Mouse (Mus musculus) neural tube, embryonic 14.5 days (tissue): ENCODE results near the gene Kcnh8. TPM values are rescaled to one million over a fixed set of nuclear protein-coding genes. Genes with fewer than 3 reads are reported as not detected.

Experiments
- ATAC-seq: fragments of 200-750 bp; cut with Nextera tagmentation; 2 replicates; pipeline ENCODE4 v1.8.0; 2017; ENCODE audit warnings: low read depth, mild to moderate bottlenecking, moderate TSS enrichment, moderate library complexity
- H3K27ac ChIP-seq: fragments of 300-500 bp; sonication (generic); 2 replicates; pipeline ENCODE4 v1.5.1; 2014; ENCODE audit warnings: low read depth, mild to moderate bottlenecking, control low read depth, low read length, moderate library complexity, mixed read lengths
- H3K27me3 ChIP-seq: fragments of 300-500 bp; sonication (generic); 2 replicates; pipeline ENCODE4 v1.6.1; 2014; ENCODE audit warnings: low read length; ENCODE audit not compliant: control insufficient read depth, insufficient read depth
- H3K36me3 ChIP-seq: fragments of 300-500 bp; sonication (generic); 2 replicates; pipeline ENCODE4 v1.6.1; 2014; ENCODE audit warnings: low read length, mixed read lengths; ENCODE audit not compliant: control insufficient read depth, insufficient read depth
- H3K4me1 ChIP-seq: fragments of 300-500 bp; sonication (generic); 2 replicates; pipeline ENCODE4 v1.6.1; 2014; ENCODE audit warnings: low read length; ENCODE audit not compliant: control insufficient read depth, insufficient read depth
- H3K4me2 ChIP-seq: fragments of 300-500 bp; sonication (generic); 2 replicates; pipeline ENCODE4 v1.6.1; 2014; ENCODE audit warnings: mild to moderate bottlenecking, low read depth, low read length, control low read depth
- H3K4me3 ChIP-seq: fragments of 300-500 bp; sonication (generic); 2 replicates; pipeline ENCODE4 v1.5.1; 2014; ENCODE audit warnings: low read depth, low read length, control low read depth, mixed read lengths
- H3K9ac ChIP-seq: fragments of 300-500 bp; sonication (generic); replicated peaks from 2 replicates; pipeline ENCODE4 v1.6.1; 2014; ENCODE audit warnings: low read depth, mild to moderate bottlenecking, control low read depth, low read length, mixed read lengths
- H3K9me3 ChIP-seq: fragments of 300-500 bp; sonication (generic); 2 replicates; pipeline ENCODE4 v1.6.1; 2016; ENCODE audit warnings: low read length; ENCODE audit not compliant: control insufficient read depth
- WGBS: fragments of 180-500 bp; shearing (Covaris S2); extraction: QIAGEN DNeasy Blood & Tissue Kit; methylation state at CpG from one replicate; pipeline ENCODE4 v1.1.7; 2014; 5-methylcytosine and 5-hydroxymethylcytosine counted together
- polyA plus RNA-seq: library from polyadenylated mRNA; unstranded; fragments of >200 nt; fragmentation: Nextera tagmentation; extraction: Ambion mirVana; gene quantifications from 2 replicates; pipeline ENCODE4 v1.2.1, GENCODE M21; 2014

Kcnh8 gene
- polyA plus RNA-seq, 1 experiment from 2014 or later = 5.5 TPM

DNA sequence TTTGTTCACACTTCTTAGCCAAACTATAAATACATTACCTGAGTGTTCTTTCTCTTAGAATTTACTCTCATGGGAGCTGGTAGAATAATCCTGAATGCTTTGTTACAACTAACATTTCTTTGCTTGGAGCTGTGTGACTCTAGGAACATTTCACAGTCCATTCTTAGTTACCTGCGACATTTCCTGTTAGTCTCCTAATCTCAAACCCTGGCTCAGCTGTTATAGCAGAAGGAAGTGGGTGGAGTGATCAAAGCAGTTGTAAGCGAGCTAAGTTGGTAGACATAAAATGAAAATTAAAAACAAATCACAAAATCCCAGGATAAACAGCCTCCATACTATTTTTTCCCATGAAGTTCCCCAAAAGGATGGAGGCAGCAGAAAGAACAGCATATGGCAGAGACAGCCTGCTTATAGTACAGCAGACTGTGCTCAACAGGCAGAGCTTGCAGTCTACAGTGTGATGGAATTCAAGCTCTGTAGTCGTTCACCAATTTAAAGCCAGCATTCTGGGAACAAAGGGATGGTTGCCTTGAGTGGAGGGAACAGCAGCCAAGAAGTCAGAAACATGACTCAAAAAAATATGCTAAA, 318.1 kb downstream of the Kcnh8 start:
- WGBS = 78% methylated on average over 3 of the region's 3 CpGs
- no peaks in the 10 kb centered on the region for H3K9me3 ChIP-seq
- H3K27me3 ChIP-seq = no peaks in the 10 kb centered on the region
- no peaks in the 10 kb centered on the region for H3K4me1 ChIP-seq
- no peaks in the 10 kb centered on the region for H3K36me3 ChIP-seq
- no peak overlapping the region for H3K9ac ChIP-seq
- H3K27ac ChIP-seq = no peak overlapping the region
- ATAC-seq = no peak
- no peak overlapping the region for H3K4me2 ChIP-seq
- no peak overlapping the region for H3K4me3 ChIP-seq

DNA sequence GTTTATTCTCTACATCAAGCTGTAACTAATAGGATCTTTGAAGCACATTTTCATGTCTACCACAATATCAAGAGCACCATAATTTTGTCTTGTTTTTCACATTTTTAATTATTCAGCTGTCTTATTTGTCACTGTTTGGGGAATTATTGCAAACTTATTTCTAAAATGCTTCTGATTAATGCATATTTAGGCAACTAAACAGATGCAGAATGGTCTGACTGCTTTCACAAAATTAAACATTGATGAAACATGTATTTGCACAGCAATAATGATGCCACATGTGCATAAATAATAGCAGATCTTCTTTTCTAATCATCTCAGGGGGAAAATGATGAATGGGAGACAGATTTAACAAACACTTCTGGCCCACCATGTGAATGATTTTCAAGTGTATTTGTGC, 341.5 kb downstream of the Kcnh8 start:
- H3K27me3 ChIP-seq = no peaks in the 10 kb centered on the region
- no peaks in the 10 kb centered on the region for H3K4me1 ChIP-seq
- H3K36me3 ChIP-seq = no peaks in the 10 kb centered on the region
- no peak overlapping the region for H3K4me3 ChIP-seq
- no peak overlapping the region for H3K4me2 ChIP-seq
- H3K9me3 ChIP-seq = no peaks in the 10 kb centered on the region
- no peak overlapping the region for H3K27ac ChIP-seq
- no peak overlapping the region for H3K9ac ChIP-seq
- ATAC-seq = no peak

DNA sequence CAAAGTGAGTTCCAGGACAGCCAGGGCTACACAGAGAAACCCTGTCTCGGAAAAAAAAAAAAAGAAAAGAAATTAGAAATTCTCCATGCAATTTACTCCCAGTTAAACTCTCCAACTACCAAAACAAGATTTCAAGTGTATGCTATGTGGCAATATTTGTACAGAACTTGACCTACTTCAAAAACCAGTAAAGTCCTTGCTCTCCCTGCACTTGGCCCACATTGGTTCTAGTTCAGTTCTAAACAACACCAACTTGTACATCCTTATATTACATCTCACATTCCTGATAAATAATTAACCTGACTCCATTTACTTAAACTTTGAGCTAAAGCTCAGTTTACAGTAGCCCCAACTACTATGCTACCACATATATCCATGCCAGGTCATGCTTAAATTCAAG, 370.2 kb downstream of the Kcnh8 start:
- no peak for ATAC-seq
- H3K4me3 ChIP-seq = no peak overlapping the region
- no peak overlapping the region for H3K27ac ChIP-seq
- H3K9ac ChIP-seq = no peak overlapping the region
- no peaks in the 10 kb centered on the region for H3K9me3 ChIP-seq
- H3K4me2 ChIP-seq = no peak overlapping the region
- WGBS = 60% methylated on average over 1 of the region's 1 CpGs
- H3K4me1 ChIP-seq = no peaks in the 10 kb centered on the region
- H3K36me3 ChIP-seq = no peaks in the 10 kb centered on the region
- no peaks in the 10 kb centered on the region for H3K27me3 ChIP-seq

DNA sequence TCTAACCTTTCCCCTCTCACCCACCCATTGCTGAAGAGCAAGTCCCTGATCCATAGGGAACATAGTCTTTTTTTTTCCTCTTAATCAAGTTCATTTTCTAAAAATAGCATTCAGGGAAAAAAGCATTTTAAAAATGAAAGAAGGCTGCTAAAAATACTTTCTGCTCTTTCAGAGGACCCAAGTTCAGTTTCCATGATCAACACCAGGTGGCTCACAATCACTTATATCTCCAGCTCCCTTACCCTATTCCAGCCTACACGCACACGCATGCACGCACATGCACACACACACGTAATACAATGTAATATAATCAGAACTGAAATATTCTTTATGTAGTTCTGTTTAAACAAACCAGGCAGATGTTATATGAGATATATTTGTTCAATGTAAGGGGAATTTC, 378.4 kb downstream of the Kcnh8 start:
- Histone ChIP-seq H3K9me3 (no peaks in the 10 kb centered on the region), H3K9ac (no peak overlapping the region), H3K27ac (no peak overlapping the region), H3K4me2 (no peak overlapping the region), H3K36me3 (no peaks in the 10 kb centered on the region), H3K4me3 (no peak overlapping the region), H3K27me3 (no peaks in the 10 kb centered on the region), H3K4me1 (no peaks in the 10 kb centered on the region)
- ATAC-seq = no peak
- 95% methylated on average over 4 of the region's 4 CpGs for WGBS
